Mouse (Mus musculus) 3134 (cell line): ENCODE measurements around the gene Gm21988.

Experiments
- DNase-seq: peaks from one replicate; pipeline ENCODE4 v3.0.0-alpha.2; 2011; ENCODE audit warnings: low spot score; ENCODE audit not compliant: insufficient read length; ENCODE audit errors: extremely low read depth

Gm21988 gene

DNA sequence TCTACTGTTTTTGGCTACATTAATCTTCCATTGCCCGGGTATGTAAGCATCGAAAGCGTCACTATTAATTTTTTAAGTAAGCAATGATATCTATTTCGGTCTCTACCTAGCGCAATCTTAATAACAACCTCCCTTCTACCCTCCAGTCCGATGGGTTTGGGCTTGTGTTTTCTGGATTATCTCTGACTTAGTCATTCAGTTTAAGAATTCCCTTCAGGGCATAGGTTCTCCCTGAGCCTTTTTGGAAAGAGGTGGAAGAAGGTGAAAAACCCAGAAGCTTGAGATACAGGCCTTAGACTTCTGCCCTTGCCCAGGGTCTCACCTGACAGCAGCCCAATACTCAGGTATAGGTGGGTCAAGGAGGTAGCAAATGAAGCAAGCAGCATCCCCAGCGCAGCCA, 19.8 kb downstream of the Gm21988 start:
- no peak for DNase-seq

DNA sequence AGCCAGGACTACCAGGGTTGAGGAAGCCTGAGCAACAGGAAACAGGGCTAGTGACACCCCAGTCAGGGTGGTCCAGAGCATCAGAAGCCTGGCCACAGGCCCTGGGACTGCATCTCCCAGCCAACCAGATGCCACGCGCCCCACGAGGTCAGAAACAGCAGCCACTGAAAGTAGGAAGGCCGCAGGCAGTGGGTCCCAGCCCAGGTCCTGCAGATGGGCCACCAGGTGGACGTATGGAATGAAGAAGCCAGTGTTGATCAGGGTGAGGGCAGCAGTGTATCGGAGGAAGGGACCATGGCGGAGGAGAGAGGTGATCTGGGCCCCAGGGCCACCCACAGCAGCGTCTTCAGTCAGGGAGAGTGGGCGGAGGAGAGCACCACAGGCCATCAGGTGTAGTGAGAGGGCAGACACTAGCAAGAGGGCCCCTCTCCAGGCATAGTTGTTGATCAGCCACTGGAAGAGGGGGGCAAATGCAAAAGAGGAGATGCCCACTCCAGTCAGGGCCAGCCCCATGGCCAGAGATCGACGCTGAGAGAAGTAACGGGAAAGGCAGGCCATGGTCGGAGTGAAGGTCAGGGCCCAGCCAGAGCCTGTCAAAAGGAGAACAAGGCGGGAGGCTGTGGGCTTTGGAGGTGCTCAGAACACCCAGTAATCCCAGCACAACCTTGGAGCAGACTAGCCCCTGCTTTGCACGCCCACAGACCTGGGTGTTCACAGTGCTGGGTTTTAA, 20.7 kb downstream of the Gm21988 start:
- no peak for DNase-seq

DNA sequence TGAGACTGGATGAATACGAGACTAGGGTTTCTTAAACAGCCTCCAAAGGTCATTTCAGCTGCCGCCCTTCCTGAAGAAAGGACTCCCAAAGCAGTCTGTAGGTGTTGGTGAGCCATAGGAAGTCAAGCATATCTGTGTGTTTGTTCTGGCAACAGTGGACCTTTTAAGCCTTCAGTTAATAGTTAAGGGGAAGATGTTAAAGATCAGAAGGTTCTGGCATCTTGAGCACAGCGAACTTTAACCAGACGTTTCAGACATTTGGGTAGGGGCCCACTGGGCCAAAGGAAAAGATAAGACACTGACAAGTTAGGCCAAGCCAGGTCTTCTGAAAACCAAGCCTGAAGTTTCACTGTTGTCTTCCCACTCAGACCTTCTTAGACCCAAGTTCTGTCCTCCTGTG, 21.6 kb downstream of the Gm21988 start:
- no peak for DNase-seq

DNA sequence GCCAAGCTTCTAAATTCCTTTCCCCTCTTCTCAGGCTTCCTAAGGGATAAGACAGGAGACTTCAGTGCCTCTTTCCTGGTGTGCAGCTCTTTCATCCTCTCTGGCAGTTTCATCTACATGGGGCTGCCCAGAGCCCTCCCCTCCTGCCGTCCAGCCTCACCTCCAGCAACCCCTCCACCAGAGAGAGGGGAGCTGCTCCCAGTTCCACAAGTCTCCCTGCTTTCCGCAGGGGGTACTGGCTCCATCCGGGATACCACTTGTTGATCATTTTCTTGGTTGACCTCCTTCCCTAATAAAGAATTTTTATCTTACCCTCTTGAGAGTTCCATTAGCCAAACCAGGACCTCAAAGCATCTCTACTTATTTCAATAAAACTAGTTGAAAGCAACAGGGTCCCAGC, 23.5 kb downstream of the Gm21988 start:
- DNase-seq: no peak

DNA sequence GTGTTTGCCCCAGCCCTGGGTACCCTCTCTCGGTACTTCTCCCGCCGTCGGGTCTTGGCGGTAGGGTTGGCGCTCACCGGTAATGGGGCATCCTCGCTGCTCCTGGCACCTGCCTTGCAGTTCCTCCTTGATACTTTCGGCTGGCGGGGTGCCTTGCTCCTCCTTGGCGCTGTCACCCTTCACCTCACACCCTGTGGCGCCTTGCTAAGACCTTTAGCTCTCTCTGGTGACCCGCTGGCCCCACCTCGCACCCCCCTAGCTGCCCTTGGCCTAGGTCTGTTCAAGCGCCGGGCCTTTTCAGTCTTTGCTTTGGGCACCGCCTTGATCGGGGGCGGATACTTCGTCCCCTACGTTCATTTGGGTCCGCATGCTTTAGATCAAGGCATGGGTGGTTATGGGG, 24.3 kb downstream of the Gm21988 start:
- DNase-seq: no peak

DNA sequence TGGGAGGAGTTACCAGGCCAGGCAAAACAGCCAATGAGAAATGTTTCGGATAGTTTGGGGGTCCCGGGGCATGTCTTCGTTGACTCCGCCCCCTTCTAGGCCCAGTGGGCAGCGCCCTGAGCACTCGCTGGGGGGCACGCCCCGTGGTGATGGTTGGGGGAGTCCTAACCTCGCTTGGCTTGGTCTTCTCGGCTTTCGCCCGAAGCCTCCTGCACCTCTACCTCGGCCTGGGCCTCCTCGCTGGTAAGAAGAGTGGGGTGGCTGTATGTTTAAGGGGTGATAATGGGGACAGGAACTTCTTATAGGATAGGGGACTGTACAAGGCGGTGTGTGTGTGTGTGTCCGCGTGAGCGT, 24.8 kb downstream of the Gm21988 start:
- no peak for DNase-seq

DNA sequence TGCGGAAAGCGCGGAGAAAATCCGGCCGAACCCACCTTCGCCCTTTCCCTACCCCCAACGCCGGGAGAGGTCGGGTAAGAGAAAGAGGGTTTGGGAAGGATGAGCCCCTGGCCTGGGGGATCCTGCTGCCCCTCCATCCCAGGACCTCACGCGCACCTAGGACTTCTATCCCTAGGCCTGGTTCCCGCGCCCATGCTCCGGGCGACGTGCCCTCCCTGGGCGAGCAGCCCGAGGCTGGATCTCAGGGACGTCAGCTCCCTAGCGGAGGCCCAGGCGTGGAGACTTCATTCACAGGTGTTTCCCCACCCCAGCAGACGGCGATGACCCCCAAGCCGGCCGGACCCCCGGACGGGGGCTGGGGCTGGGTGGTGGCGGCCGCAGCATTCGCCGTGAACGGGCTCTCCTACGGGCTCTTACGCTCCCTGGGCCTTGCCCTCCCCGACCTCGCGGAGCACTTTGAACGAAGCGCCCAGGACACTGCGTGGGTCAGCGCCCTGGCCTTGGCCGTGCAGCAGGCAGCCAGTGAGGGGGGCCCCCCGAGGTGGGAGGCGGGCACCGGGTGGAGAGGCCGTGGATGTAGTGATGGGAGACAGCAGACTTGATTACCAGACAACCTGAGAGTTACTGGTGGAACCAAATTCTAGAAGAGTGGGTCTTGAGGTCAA, 25.3 kb downstream of the Gm21988 start:
- no peak for DNase-seq

DNA sequence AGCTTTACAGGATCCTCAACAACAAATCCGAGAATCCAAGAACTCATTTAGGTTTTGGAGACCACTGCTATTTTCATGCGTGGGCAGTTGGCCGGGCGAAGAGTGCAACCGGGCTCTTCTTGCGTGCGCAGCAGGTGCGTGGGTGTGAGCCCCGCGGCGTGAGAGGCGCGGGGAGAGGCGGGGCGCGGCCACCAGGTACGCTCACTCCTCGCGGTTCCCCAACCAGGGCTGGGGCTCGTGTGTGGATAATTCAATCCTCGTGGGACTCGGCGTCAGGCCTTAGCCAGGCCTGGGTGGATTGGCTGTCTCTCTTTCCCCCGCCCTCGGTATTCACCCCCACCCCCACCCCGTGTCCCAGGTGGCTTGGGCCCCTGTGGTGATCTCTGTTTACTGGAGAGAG, 25.9 kb downstream of the Gm21988 start:
- no peak for DNase-seq

DNA sequence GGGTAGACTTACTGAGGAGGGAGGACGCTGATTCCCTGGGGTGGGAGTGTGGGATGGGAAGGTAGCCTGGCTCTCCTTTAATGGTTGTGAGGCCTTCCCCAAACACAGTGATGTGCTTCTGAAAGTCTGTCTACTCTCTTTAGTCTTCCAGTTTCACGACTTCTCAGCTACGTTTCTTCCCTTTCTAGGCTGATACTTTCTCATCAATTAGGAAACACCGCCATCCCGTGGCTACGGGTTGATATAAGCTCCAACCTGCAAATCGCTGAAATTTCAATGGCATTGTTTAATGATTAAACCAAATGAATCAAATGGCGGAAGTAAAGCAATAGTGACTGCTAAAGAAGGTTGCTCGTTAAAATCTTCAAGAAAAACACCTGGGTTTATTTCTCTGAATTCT, 26.7 kb downstream of the Gm21988 start:
- DNase-seq: peak; percentile 65

DNA sequence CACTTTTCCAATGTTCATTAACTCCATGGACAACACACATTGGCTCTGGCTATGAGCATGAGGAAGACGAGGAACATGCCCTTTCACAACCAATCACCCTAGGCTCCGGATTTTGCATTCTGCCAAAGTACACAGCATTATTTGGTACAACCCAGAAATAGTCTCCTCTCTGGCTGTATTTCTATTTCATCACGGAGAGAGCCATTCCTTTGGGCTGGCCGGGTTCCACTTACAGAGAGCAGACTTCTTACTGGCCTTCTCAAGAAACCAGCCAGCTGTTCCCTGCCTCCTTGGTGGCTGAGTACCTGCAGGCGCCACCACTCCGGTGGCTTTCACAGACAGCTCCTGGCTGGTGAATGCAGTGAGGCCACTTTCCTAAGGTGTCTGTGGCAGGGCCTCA, 27.2 kb downstream of the Gm21988 start, which contains the start of gene Slc16a11:
Slc16a11 (plus strand) TSS at position 330 of the 400 bp plus-strand sequence.
- no peak for DNase-seq

DNA sequence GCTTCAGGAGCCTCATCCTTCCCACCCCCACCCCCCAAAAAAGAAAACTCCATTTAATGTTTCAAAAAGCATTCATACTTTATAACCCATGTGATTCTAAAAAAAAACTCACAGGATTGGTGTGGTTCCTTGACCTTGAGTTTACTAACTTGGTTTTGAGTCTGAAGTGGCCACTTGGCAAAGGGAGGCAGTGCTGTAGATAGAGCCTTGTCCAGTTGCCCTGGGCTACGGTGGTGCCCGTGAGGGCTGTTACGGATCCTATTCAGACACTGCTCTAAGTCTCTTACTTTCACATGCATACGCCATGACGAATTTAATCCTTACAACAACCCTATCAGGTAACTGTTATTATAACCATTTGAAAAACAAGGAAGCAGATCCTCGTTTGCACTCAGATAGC, 27.7 kb downstream of the Gm21988 start:
- no peak for DNase-seq

DNA sequence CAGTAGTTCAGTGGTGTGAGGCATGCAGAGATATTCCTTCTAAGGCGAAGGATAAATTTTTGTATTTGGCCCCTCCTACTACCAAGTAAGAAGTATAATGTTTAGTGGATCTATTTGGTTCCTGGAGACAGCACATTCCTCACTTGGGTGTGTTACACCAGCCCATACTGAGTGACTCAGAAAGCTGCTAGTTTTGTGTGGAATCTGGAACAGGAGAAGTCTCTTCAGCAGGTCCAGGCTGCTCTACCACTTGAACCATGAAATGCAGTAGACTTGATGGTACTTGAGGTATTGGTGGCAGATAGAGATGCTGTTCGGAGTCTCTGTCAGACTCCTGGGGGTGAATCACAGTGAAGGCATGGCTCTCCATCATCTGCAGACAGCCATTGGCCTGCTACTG, 28.9 kb downstream of the Gm21988 start:
- DNase-seq: peak; percentile 67

DNA sequence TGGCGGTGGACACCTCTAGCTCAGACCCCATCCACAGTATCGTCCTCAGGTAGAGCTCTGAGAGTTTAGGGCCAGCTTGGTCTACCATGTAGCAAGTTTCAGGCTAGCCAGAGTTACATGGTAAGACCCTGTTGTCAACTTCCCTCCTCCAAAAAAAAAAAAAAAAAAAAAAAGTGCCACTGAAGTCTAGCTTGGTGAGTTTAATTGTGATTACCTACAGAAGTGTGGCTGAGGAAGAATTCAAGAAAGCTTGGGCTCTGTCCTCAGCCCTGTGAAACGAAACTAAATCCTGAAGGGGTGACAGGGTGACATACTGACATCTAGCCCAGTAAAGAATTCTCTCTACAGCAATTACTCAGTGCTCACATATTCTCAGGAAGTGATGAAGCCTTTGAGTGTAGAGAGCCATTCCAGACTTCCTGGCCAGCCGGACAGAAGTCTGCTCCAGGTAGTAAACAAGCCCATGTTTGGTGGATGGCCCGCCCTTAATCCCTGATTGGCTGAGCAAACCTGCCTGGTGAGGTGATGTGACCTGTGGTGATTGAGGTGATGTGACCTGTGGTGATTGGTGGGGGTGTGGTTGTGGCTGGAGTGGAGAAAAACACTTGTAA, 30.7 kb downstream of the Gm21988 start:
- DNase-seq: no peak

DNA sequence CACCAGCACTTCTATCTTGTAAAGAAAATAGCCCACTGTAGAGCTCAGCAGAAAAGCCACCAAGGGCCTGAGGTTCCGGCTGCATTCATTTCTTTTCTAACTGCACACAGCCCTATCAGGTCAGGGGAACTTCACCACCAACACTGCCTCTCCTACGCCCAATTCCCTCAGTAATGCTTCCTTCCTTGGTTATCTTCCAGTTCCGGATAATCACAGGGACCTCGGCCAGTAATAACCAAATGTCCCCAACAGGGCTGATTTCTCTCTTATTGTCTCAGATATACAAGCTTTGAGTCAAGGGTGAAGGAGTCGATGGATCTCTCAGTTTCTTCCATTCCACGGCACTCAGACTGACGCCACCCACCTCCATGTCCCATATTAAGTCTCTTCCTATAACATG, 32.3 kb downstream of the Gm21988 start:
- no peak for DNase-seq

DNA sequence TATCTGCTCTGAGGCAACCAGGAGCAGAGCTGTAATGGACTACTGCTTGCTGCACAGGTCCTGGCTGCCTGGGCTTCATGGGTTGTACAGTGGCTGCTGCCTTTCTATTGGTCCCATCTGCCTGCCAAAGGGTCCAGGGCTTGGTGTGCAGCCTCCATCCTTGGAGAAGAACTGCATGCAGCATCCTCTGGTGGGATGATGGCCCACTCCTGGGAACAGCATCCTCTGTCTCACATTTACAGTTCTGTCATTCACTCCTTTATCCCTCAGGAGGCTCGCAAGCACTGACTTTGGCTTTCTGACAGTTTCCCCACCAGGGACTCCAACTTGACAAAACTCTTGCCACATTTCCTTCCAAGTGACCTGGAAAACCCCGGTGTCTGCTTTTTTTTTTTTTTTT, 32.8 kb downstream of the Gm21988 start:
- DNase-seq: no peak

DNA sequence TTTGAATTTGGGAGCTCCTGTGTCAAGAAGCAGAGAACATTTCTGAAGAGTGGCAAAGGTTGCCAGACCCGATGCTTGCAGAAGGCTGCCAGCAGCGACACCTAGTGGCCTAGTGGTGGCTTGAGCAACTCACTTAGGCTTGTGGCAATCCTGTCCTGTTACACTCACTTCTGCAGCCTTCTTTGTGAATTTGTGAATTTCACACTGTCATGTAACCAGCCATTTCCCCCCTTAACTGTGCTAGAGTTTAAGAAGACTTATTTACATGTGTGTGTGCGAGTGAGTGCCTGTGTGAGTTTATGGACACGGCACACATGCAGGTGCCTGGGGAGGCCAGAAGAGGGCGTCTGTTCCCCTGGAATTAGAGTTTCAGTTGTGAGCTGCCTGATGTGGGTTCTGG, 37.9 kb downstream of the Gm21988 start:
- DNase-seq: peak; percentile 57

DNA sequence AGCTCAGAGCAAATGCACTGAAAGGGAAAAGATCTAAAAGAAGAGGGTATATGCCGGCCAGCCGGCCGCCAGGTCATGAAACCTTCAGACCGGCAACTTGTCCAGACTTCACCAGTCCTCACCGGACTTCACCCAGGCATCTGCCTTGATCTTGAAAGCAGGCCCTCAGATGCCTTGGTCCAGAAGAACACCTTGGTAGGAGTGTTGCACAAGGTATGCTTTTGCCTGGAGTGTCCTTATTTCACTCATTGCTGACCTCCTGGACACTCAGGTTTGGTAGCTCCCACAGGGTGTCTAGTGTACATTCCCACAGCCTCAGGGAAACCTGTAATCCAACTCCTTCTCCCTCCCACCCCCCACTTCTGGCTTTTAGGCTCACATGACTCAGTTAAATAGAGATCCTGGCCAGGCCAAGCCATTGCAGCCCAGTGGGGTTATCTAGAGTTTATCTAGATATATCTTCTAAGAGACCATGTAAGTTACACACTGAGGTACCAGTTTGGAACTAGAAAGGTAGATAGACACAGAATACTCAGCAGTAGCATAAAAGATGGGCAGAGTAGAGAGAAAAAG, 39.5 kb downstream of the Gm21988 start:
- no peak for DNase-seq

DNA sequence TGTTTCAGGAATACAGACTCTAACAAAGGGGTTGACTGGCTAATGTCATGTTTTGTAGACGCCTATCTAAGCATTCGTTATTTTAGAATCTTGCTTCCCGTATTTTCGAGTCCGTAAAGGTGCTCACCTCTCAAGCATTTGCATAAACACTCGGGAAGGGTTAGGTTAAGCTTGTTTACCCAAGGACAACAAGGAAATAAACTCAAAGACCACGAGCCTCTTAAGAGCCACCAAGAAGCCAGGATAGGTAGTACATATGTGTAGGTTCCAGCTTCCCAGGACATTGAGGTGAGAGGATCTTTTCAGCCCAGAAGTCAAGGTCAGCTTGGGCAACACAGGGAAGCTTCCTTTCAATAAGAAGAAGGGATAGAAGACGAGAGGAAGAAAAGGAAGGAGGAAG, 40.5 kb downstream of the Gm21988 start:
- DNase-seq: no peak

DNA sequence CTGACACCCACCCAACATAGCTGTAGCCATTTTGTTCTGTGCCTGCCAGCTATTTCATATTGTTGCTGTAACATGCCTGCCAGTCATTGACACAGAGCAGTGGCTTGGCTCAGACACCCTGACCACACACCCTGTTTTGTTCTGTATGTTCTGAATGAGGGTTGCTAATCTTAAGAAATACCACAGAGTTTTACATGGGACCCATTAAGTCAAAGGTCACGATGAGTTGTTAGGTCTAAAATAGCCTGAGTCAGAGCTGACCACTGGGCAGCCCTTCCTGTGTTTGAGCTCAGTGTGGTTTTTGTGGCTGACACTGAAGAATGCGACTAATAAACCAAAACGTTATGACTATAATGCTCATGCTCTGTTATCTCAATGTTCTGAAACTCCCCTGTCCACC, 41.3 kb downstream of the Gm21988 start:
- DNase-seq: peak; percentile 85

DNA sequence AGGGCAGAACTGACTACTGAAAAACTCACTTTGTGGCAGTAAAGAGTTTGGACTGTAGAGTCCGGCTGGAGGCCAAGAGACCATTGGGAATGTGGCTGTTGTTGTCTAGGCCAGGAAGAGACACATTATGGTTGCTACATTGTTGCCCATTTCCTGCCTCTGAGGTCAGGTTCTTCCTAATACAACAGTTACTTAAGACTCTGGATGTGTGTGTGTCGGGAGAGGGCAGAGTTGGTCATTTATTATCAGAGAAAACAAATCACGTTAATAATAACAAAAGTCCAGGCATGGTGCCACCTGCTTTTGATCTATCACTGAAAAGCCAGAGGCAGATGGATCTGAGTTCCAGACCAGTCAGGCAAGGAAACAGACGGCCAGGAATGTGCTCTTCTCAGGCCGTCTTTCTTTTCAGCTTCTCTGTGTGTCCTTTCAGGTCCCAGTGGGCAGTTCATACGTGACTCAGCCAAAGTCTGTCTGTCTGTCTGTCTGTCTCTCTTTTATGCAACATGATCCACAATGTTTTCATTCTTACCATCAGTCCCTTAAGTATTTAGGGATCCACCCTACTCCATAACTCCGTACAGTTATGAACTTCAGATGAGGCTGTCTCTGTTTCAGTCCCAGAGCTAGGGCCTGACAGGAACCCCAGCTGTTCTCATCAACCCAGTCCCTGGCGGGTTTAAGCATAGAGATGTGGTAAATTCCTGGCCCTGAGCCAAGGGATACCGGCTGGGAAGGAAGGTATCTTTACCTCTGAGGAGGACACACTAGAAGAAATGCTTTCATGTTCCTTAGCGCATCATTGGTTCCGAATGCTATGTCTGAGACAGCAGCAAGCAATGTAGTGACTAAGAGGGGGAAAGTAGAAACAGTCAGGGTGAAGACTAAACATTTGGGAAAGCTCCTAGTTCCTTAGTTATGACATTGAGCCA, 46.0 kb downstream of the Gm21988 start:
- peak; percentile 64 for DNase-seq

DNA sequence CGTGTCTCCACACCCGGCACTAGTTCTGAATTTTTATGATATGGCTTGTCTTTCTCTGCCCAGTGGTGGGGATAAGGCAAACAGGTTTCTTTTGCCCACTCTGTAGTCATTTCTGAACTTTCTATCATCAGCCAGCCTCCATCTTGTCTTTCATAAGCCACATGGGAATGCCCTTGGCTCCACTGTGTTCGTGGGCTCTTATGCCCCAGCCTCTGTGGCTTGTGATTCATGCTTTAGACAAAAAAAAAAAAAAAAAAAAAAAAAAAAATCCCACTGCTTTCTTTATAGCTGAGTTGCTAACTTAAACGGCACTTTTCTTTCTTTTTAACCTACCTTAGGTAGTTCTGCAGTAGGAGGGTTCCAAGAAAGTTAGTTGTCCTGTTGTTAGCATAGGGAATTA, 47.5 kb downstream of the Gm21988 start:
- DNase-seq: peak; percentile 57
